Mouse (Mus musculus): ENCODE data around the gene Prr12. TPM values are rescaled to one million over a fixed set of nuclear protein-coding genes. Genes with fewer than 3 reads are reported as not detected.
A peak's percentile ranks its signal among the peaks of the same experiment; 100 is the strongest.

Prr12 gene
- total and polyA plus RNA-seq, 2 experiments from 2014 or later, result 3.8 to 12.5 TPM

DNA sequence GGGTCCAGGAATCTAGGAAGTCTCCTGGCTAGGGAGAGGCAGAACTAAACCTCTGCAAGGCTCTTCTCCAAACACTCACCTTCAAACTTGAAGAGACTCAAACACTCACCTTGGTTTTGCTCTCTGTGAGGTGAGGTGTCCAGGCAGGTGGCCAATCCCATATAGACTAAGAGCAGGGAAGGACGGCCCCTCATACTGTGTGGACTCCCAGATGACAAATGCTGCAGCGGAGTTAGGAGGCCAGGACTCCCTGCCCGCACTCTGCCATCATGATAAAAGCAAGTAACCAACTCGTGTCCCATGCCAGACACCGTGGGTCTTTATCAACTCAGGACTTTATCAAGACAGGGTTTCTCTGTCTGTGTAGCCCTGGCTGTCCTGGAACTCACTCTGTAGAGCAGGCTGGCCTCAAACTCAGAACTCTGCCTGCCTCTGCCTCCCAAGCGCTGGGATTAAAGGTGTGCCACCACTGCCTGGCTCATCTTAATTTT is 8.0 kb upstream of the Prr12 start:
- H3K27me3 ChIP-seq (ENCODE audit: control insufficient read depth, insufficient read depth, low read length), result no peaks in the 10 kb centered on the region
- no peaks in the 10 kb centered on the region for H3K9me3 ChIP-seq (replicated peaks; ENCODE audit: control insufficient read depth, low read length)
- H3K4me3 ChIP-seq (ENCODE audit: low read depth, low read length), result no peak overlapping the region
- peaks cover 7% of the 10 kb centered on the region; the same call in 1 of the 2 replicates for H3K4me1 ChIP-seq (ENCODE audit: control insufficient read depth, insufficient read depth)
- 78% methylated on average over 6 of the region's 6 CpGs for WGBS
- H3K27ac ChIP-seq (ENCODE audit: low read depth), result no peak overlapping the region
- H3K36me3 ChIP-seq (replicated peaks; ENCODE audit: control insufficient read depth, insufficient read depth, low read length), result no peaks in the 10 kb centered on the region
- DNase-seq (ENCODE audit: low spot score), result no peak
- H3K4me2 ChIP-seq (ENCODE audit: low read depth, low read length), result no peak overlapping the region
- no peak for ATAC-seq (ENCODE audit: insufficient read depth, low read depth)
- no peak for TF ChIP-seq EP300 (IDR thresholded peaks at IDR 0.05; ENCODE audit: low read depth)
- no peak for TF ChIP-seq CTCF (IDR thresholded peaks at IDR 0.05; ENCODE audit: low read depth)
- H3K9ac ChIP-seq (replicated peaks; ENCODE audit: low read depth, low read length), result no peak overlapping the region

DNA sequence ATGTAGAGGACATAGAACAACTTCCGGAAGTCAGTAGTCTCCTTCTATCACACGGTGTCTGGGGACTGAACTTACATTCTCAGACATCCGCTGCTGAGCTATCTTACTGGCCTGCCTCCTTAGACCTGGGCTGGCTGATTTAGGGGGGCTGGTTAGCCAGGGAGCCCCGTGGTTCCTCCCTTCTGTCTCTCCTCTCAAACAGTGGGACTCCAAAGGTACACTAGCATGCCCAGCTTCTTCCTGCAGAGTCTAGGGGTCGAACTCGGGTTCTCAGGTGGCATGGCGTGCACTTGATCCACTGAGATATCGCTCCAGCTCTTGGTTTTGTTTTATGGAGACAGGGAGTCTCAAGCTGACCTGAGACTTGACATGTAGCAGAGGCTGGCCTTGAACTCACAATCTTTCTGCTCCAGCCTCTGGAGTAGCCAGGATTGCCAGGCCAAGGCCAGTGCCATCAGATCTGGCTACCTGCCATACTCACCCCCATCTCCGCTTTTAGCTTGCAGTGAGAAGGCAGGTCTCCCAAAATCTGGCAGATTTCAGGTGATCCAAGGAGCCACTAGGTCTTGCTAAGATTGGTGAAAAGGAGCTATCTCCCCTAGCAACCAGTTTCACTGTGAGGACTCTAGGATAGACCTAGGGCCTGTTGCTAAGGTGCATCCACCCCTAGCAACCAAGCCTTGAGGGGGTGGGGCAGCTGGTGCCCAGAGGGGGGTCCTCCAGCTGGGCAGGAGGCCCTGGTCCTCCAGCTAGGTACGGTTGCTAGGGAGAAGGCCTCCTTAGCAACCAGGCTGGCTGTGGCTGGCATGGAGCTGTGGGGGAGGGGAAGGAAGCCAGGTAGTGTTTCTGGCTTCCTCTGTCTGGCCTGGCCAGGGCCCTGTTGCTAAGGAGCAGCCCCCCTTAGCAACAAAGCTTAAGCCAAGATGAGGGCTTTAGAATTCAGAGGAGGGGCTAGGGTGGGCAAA is 6.2 kb upstream of the Prr12 start:
- no peak for DNase-seq (ENCODE audit: low spot score)
- no peaks in the 10 kb centered on the region for H3K27me3 ChIP-seq (ENCODE audit: control insufficient read depth, insufficient read depth, low read length)
- H3K9ac ChIP-seq (replicated peaks; ENCODE audit: low read depth, low read length), result no peak overlapping the region
- TF ChIP-seq CTCF (IDR thresholded peaks at IDR 0.05; ENCODE audit: low read depth) (no peak), EP300 (IDR thresholded peaks at IDR 0.05; ENCODE audit: low read depth) (no peak)
- 81% methylated on average over 10 of the region's 10 CpGs for WGBS
- peaks cover 7% of the 10 kb centered on the region; the same call in 1 of the 2 replicates for H3K4me1 ChIP-seq (ENCODE audit: control insufficient read depth, insufficient read depth)
- no peaks in the 10 kb centered on the region for H3K36me3 ChIP-seq (replicated peaks; ENCODE audit: control insufficient read depth, insufficient read depth, low read length)
- H3K4me3 ChIP-seq (ENCODE audit: low read depth, low read length), result no peak overlapping the region
- ATAC-seq (ENCODE audit: insufficient read depth, low read depth), result no peak
- no peak overlapping the region for H3K4me2 ChIP-seq (ENCODE audit: low read depth, low read length)
- H3K9me3 ChIP-seq (replicated peaks; ENCODE audit: control insufficient read depth, low read length), result no peaks in the 10 kb centered on the region
- H3K27ac ChIP-seq (ENCODE audit: low read depth), result no peak overlapping the region

DNA sequence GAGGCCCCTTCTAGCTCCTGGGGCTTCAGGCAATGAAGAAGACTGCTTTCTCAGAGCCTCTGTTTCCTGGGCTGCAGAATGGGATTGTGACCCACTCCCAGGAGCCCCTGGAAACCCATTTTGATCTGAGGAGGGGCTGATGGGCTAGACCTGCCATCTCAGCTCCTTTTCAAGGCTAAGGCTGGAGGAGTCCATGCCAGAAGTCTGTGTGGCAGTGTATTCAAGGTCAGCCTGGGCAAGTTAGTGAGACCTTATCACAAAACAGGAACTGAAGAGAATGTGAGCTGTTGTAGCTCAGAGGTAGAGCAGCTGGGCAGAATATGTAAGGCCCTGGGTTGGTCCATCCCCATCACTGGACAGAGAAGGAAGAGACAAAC is 4.3 kb upstream of the Prr12 start:
- Histone ChIP-seq H3K27me3 (ENCODE audit: control insufficient read depth, insufficient read depth, low read length) (no peaks in the 10 kb centered on the region), H3K4me3 (ENCODE audit: low read depth, low read length) (no peak overlapping the region), H3K9ac (replicated peaks; ENCODE audit: low read depth, low read length) (no peak overlapping the region), H3K36me3 (replicated peaks; ENCODE audit: control insufficient read depth, insufficient read depth, low read length) (no peaks in the 10 kb centered on the region), H3K9me3 (replicated peaks; ENCODE audit: control insufficient read depth, low read length) (no peaks in the 10 kb centered on the region), H3K4me2 (ENCODE audit: low read depth, low read length) (no peak overlapping the region), H3K27ac (ENCODE audit: low read depth) (no peak overlapping the region), H3K4me1 (ENCODE audit: control insufficient read depth, insufficient read depth) (peaks cover 10% of the 10 kb centered on the region)
- no peak for TF ChIP-seq CTCF (IDR thresholded peaks at IDR 0.05; ENCODE audit: low read depth)
- DNase-seq (ENCODE audit: low spot score) (no peak), ATAC-seq (ENCODE audit: insufficient read depth, low read depth) (no peak)

DNA sequence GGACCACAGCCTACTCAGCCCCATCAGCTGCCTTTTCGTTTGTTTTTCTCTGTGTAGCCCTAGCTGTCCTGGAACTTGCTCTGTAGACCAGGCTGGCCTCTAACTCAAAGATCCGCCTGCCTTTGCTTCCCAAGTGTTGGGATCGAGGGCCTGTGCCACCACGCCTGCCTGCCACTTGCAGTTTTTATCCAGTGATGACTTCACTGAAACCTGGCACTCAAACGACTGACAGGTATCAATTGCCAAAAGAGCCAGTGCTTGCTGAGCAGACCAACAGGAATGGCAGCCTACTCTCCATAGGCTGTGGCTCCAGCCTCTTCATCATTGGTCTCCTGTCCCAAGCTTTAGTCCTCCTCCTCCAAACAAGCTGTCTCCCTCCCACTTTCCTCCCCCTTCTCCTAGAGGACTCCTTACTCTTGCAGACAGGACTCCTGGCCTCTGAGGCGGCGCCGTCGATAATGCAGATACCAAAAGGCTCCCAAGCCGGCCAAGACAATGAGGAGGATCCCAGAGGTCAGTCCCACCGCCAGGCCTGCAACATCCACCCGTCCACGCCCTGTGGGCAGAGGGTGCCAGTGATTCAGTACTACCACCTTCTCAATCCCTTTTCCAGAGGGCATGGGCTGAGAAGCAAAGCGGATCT is 3.8 kb upstream of the Prr12 start:
- Histone ChIP-seq H3K27me3 (ENCODE audit: control insufficient read depth, insufficient read depth, low read length) (no peaks in the 10 kb centered on the region), H3K9ac (replicated peaks; ENCODE audit: low read depth, low read length) (no peak overlapping the region), H3K27ac (ENCODE audit: low read depth) (no peak overlapping the region), H3K4me2 (ENCODE audit: low read depth, low read length) (no peak overlapping the region), H3K4me3 (ENCODE audit: low read depth, low read length) (no peak overlapping the region), H3K36me3 (replicated peaks; ENCODE audit: control insufficient read depth, insufficient read depth, low read length) (no peaks in the 10 kb centered on the region), H3K4me1 (ENCODE audit: control insufficient read depth, insufficient read depth) (peaks cover 11% of the 10 kb centered on the region), H3K9me3 (replicated peaks; ENCODE audit: control insufficient read depth, low read length) (no peaks in the 10 kb centered on the region)
- no peak for TF ChIP-seq EP300 (IDR thresholded peaks at IDR 0.05; ENCODE audit: low read depth)
- TF ChIP-seq CTCF (IDR thresholded peaks at IDR 0.05; ENCODE audit: low read depth), result no peak
- DNase-seq (ENCODE audit: low spot score) (no peak), ATAC-seq (ENCODE audit: insufficient read depth, low read depth) (no peak)
- 65% methylated on average over 14 of the region's 14 CpGs for WGBS

DNA sequence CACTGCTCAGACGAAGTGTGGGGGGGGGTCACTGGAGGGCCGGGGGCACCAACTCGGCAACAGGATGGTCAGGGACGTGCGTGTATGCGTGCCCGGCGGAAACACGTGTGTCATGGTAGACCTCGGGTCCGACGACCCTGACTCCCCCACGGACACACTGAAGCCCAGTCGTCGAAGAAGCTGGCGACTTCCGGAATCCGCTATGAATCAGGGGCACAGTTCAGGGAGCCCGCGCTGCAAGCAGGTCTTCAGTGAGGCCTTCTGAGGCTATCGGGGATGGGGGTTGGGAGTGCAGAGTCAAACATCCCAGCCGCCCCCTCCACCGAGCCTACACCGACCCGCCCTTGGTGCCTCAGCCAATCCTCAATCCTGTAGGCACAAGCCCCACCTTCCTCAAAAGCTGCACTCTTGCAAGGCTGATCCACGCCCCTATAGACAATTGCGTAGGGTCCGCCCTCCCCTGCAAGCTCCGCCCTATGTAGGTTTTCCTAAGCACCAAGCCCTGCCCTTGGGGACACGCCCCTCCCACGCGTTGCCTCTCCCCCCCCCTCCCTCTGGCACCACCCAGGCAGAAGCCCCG is 1.3 kb upstream of the Prr12 start:
- H3K27ac ChIP-seq (ENCODE audit: low read depth), result peak overlapping the region; percentile 91
- H3K9ac ChIP-seq (replicated peaks; ENCODE audit: low read depth, low read length), result peak overlapping the region; percentile 76
- peaks cover 14% of the 10 kb centered on the region for H3K4me1 ChIP-seq (ENCODE audit: control insufficient read depth, insufficient read depth)
- peak overlapping the region; percentile 67 for H3K4me3 ChIP-seq (ENCODE audit: low read depth, low read length)
- WGBS, result under 1% methylated on average over 32 of the region's 33 CpGs
- H3K36me3 ChIP-seq (replicated peaks; ENCODE audit: control insufficient read depth, insufficient read depth, low read length), result peaks cover 17% of the 10 kb centered on the region
- H3K9me3 ChIP-seq (replicated peaks; ENCODE audit: control insufficient read depth, low read length), result no peaks in the 10 kb centered on the region
- ATAC-seq (ENCODE audit: insufficient read depth, low read depth) (peak; percentile 95), DNase-seq (ENCODE audit: low spot score) (peak; percentile 99)
- H3K4me2 ChIP-seq (ENCODE audit: low read depth, low read length), result peak overlapping the region; percentile 99
- TF ChIP-seq EP300 (IDR thresholded peaks at IDR 0.05; ENCODE audit: low read depth) (0 out of 2 replicates have a peak, but pooled peaks have one; percentile 49), CTCF (IDR thresholded peaks at IDR 0.05; ENCODE audit: low read depth) (no peak)
- no peaks in the 10 kb centered on the region for H3K27me3 ChIP-seq (ENCODE audit: control insufficient read depth, insufficient read depth, low read length)

Measured in heart, postnatal 0 days (tissue).